ENCODE assay signal across 28 mouse cellular contexts in genomic region chr13:112738005-112738404, GRCm38 (mm10).
"Had no signal": no experiment of that assay in that cellular context is flagged by ENCODE, and none has a peak within 500 bp of the region (broad histone marks: within the 10 kb centered on the region; RNA-seq: fewer than 3 reads in every experiment).

No protein-coding gene starts in this region.

- H3K27ac ChIP-seq: limb, embryonic 10.5 days; limb, embryonic 12.5 days; limb, embryonic 13.5 days; limb, embryonic 15.5 days; liver, embryonic 12.5 days; liver, embryonic 13.5 days; liver, embryonic 14.5 days; liver, embryonic 15.5 days; lung, embryonic 15.5 days; macrophage; midbrain, embryonic 10.5 days; midbrain, embryonic 12.5 days; midbrain, embryonic 13.5 days; midbrain, embryonic 15.5 days; neural tube, embryonic 12.5 days had no signal

- H3K4me3 ChIP-seq: limb, embryonic 10.5 days; limb, embryonic 12.5 days; limb, embryonic 13.5 days; limb, embryonic 15.5 days; liver, embryonic 12.5 days; liver, embryonic 13.5 days; liver, embryonic 15.5 days; lung, embryonic 15.5 days; megakaryocyte, embryonic 14.5 days; midbrain, embryonic 10.5 days; midbrain, embryonic 12.5 days; midbrain, embryonic 13.5 days; midbrain, embryonic 15.5 days; myocyte; neural tube, embryonic 12.5 days had no signal

- DNase-seq: left cerebral cortex, postnatal 4 days; liver; liver, embryonic 13.5 days; liver, postnatal 0 days; lung, adult 18-20 months; lung, adult 2 months; lung, embryonic 14.5 days; lung, postnatal 10 days; lung, postnatal 14 days; lung, postnatal 36 days; lung, postnatal 4 days; midbrain, embryonic 14.5 days had no signal

- H3K27me3 ChIP-seq: limb, embryonic 12.5 days; limb, embryonic 13.5 days; limb, embryonic 15.5 days; liver, embryonic 13.5 days; liver, embryonic 15.5 days; lung, embryonic 15.5 days; megakaryocyte, embryonic 14.5 days; midbrain, embryonic 12.5 days; midbrain, embryonic 13.5 days; midbrain, embryonic 15.5 days; neural tube, embryonic 12.5 days had no signal

- H3K9me3 ChIP-seq: limb, embryonic 10.5 days; limb, embryonic 12.5 days; limb, embryonic 13.5 days; limb, embryonic 15.5 days; liver, embryonic 12.5 days; liver, embryonic 13.5 days; liver, embryonic 15.5 days; lung, embryonic 15.5 days; megakaryocyte, embryonic 14.5 days; midbrain, embryonic 10.5 days; midbrain, embryonic 12.5 days; midbrain, embryonic 13.5 days; midbrain, embryonic 15.5 days; neural tube, embryonic 12.5 days had no signal

- H3K36me3 ChIP-seq: limb, embryonic 10.5 days; limb, embryonic 12.5 days; limb, embryonic 13.5 days; limb, embryonic 15.5 days; liver, embryonic 12.5 days; liver, embryonic 13.5 days; liver, embryonic 15.5 days; lung, embryonic 15.5 days; midbrain, embryonic 10.5 days; midbrain, embryonic 12.5 days; midbrain, embryonic 15.5 days had no signal

- H3K4me1 ChIP-seq: megakaryocyte, embryonic 14.5 days; midbrain, embryonic 10.5 days; midbrain, embryonic 12.5 days; midbrain, embryonic 13.5 days; neural tube, embryonic 12.5 days had no signal
